Mouse (Mus musculus) cortical plate, adult 2 months (tissue): Measurements from ENCODE around the gene Atp5g3.

Experiments
- CTCF ChIP-seq: fragments of 200-500 bp; IDR thresholded peaks from 2 replicates; pipeline ENCODE4 v1.5.1; 2011; ENCODE audit warnings: mild to moderate bottlenecking, control low read depth, low read length; ENCODE audit not compliant: insufficient read depth; ENCODE audit errors: extremely low read depth
- POLR2A ChIP-seq: fragments of 200-500 bp; IDR thresholded peaks from 2 replicates; pipeline ENCODE4 v1.6.1; 2011; ENCODE audit warnings: mild to moderate bottlenecking, low read length, control low read depth; ENCODE audit not compliant: insufficient read depth; ENCODE audit errors: extremely low read depth

DNA sequence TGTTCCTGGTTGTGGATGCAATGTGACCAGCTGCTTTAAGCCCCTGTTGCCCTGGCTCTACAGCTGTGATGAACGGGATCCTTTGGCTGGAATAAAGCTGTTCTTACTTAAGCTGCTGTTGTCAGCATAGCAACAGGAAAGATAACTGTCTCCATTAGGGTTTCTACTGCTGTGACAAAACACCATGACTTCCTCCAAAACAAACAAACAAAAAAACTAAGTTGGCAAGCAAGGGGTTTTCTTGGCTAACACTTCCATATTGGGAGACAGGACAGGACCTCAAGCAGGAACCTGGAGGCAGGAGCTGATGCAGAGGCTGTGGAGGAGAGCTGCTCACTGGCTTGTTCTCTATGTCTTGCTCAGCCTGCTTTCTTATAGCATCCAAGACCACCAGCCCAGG is 30.2 kb upstream of the Atp5g3 start:
- TF ChIP-seq CTCF (no peak), POLR2A (no peak)
